Comparison of ENCODE assay signal across 8 mouse cellular contexts in genomic region chr6:128227438-128228017, GRCm38 (mm10).
A peak's percentile ranks its signal among the peaks of the same experiment; 100 is the strongest.
DNase-seq lines count a peak whose midpoint lies in the region; ATAC-seq and TF ChIP-seq lines count a peak whose summit lies in the region.

No protein-coding gene starts in this region.

- H3K4me3 ChIP-seq in E14TG2a.4 (replicated peaks; ENCODE audit: low read length) = 0 out of 2 replicates have a peak overlapping the region, but pooled peaks have one; percentile 2
- H3K4me3 ChIP-seq in embryonic facial prominence, embryonic 13.5 days = no peak overlapping the region
- H3K4me3 ChIP-seq in intestine, embryonic 16.5 days (ENCODE audit: low read length) = no peak overlapping the region
- no peak overlapping the region for H3K4me3 ChIP-seq in liver, embryonic 14.5 days (ENCODE audit: insufficient read depth in 1 of 2, low read depth in 2 of 2, low read length in 2 of 2)
- no peak overlapping the region for H3K4me3 ChIP-seq in neural tube, embryonic 13.5 days

- no peak overlapping the region for H3K27ac ChIP-seq in embryonic facial prominence, embryonic 13.5 days
- H3K27ac ChIP-seq in intestine, embryonic 16.5 days (ENCODE audit: low read length) = no peak overlapping the region
- H3K27ac ChIP-seq in liver, embryonic 14.5 days = no peak overlapping the region
- no peak overlapping the region for H3K27ac ChIP-seq in neural tube, embryonic 13.5 days (replicated peaks)

- H3K9ac ChIP-seq in embryonic facial prominence, embryonic 13.5 days = no peak overlapping the region
- no peak overlapping the region for H3K9ac ChIP-seq in intestine, embryonic 16.5 days (ENCODE audit: low read depth, low read length)
- no peak overlapping the region for H3K9ac ChIP-seq in liver, embryonic 14.5 days (replicated peaks)
- H3K9ac ChIP-seq in neural tube, embryonic 13.5 days = no peak overlapping the region

- 22% methylated on average over 8 of the region's 8 CpGs for WGBS in embryonic facial prominence, embryonic 13.5 days
- 29% methylated on average over 8 of the region's 8 CpGs for WGBS in intestine, embryonic 16.5 days
- 36% methylated on average over 8 of the region's 8 CpGs for WGBS in liver, embryonic 14.5 days (ENCODE audit: insufficient replicate concordance)
- WGBS in neural tube, embryonic 13.5 days = 26% methylated on average over 8 of the region's 8 CpGs

- H3K36me3 ChIP-seq in E14TG2a.4 (ENCODE audit: insufficient read depth, low read length) = peaks cover 52% of the 10 kb centered on the region
- H3K36me3 ChIP-seq in embryonic facial prominence, embryonic 13.5 days = no peaks in the 10 kb centered on the region
- no peaks in the 10 kb centered on the region for H3K36me3 ChIP-seq in intestine, embryonic 16.5 days (ENCODE audit: control insufficient read depth, insufficient read depth, low read length)
- H3K36me3 ChIP-seq in liver, embryonic 14.5 days (replicated peaks; ENCODE audit: control insufficient read depth, insufficient read depth, low read depth) = no peaks in the 10 kb centered on the region
- H3K36me3 ChIP-seq in neural tube, embryonic 13.5 days = no peaks in the 10 kb centered on the region

- peaks cover 40% of the 10 kb centered on the region for H3K4me1 ChIP-seq in E14TG2a.4 (replicated peaks; ENCODE audit: low read depth, low read length)
- peaks cover 14% of the 10 kb centered on the region for H3K4me1 ChIP-seq in embryonic facial prominence, embryonic 13.5 days
- peaks cover 6% of the 10 kb centered on the region for H3K4me1 ChIP-seq in intestine, embryonic 16.5 days (ENCODE audit: control insufficient read depth, insufficient read depth, low read length)
- peaks cover 0 to 6% of the 10 kb centered on the region in 2 experiments; a peak in 2 of 4 replicates for H3K4me1 ChIP-seq in liver, embryonic 14.5 days (replicated peaks; ENCODE audit: control insufficient read depth in 2 of 2, insufficient read depth in 2 of 2, low read length in 1 of 2)
- no peaks in the 10 kb centered on the region for H3K4me1 ChIP-seq in neural tube, embryonic 13.5 days (replicated peaks)

- H3K9me3 ChIP-seq in E14TG2a.4 (ENCODE audit: low read length) = no peaks in the 10 kb centered on the region
- H3K9me3 ChIP-seq in embryonic facial prominence, embryonic 13.5 days = no peaks in the 10 kb centered on the region
- H3K9me3 ChIP-seq in intestine, embryonic 16.5 days (ENCODE audit: control insufficient read depth, low read length) = no peaks in the 10 kb centered on the region
- no peaks in the 10 kb centered on the region for H3K9me3 ChIP-seq in liver, embryonic 14.5 days (ENCODE audit: control insufficient read depth, low read length)
- H3K9me3 ChIP-seq in neural tube, embryonic 13.5 days = no peaks in the 10 kb centered on the region

- H3K27me3 ChIP-seq in E14TG2a.4 (ENCODE audit: insufficient read depth, low read length) = no peaks in the 10 kb centered on the region
- H3K27me3 ChIP-seq in embryonic facial prominence, embryonic 13.5 days = no peaks in the 10 kb centered on the region
- H3K27me3 ChIP-seq in intestine, embryonic 16.5 days (replicated peaks; ENCODE audit: control insufficient read depth, insufficient read depth, low read length) = no peaks in the 10 kb centered on the region
- no peaks in the 10 kb centered on the region for H3K27me3 ChIP-seq in liver, embryonic 14.5 days (ENCODE audit: control insufficient read depth, insufficient read depth, low read length)
- H3K27me3 ChIP-seq in neural tube, embryonic 13.5 days = no peaks in the 10 kb centered on the region

- TF ChIP-seq CTCF in E14TG2a.4 (conservative IDR thresholded peaks at IDR 0.05; ENCODE audit: low read length) = peak; percentile 40
- peak; percentile 57; the same call in 1 of the 2 replicates for TF ChIP-seq CTCF in liver, embryonic 14.5 days (IDR thresholded peaks at IDR 0.05; ENCODE audit: low read depth)

- DNase-seq in gastrocnemius, postnatal 10 days = peak; percentile 27
- DNase-seq in gastrocnemius, adult 18-20 months (ENCODE audit: low spot score) = no peak
- no peak for DNase-seq in liver, embryonic 14.5 days (ENCODE audit: low read depth in 3 of 3, low spot score in 3 of 3)
- DNase-seq in urinary bladder, postnatal 14 days (ENCODE audit: low spot score) = no peak

- no peak for TF ChIP-seq EP300 in liver, embryonic 14.5 days (IDR thresholded peaks at IDR 0.05; ENCODE audit: low read depth)

- no peak for ATAC-seq in embryonic facial prominence, embryonic 13.5 days (ENCODE audit: insufficient number of reproducible peaks, insufficient read depth, low FRiP score, low TSS enrichment, low read depth)
- peak; percentile 39; the same call in 1 of the 2 replicates for ATAC-seq in intestine, embryonic 16.5 days
- no peak for ATAC-seq in liver, embryonic 14.5 days (ENCODE audit: insufficient read depth)
- peak; percentile 66 for ATAC-seq in neural tube, embryonic 13.5 days (ENCODE audit: low read depth)

- 0 out of 2 replicates have a peak overlapping the region, but pooled peaks have one; percentile 16 for H3K4me2 ChIP-seq in embryonic facial prominence, embryonic 13.5 days
- H3K4me2 ChIP-seq in intestine, embryonic 16.5 days (ENCODE audit: low read depth, low read length) = no peak overlapping the region
- no peak overlapping the region for H3K4me2 ChIP-seq in liver, embryonic 14.5 days (ENCODE audit: low read depth)
- peak overlapping the region; percentile 12; the same call in 1 of the 2 replicates for H3K4me2 ChIP-seq in neural tube, embryonic 13.5 days

Comparison
In these comparisons a context has a peak if more than half of its experiments do, and no peak if none do; other contexts are left out.
1. ATAC-seq: peak in intestine, embryonic 16.5 days (single experiment) and neural tube, embryonic 13.5 days (single experiment); none in embryonic facial prominence, embryonic 13.5 days (single experiment) and liver, embryonic 14.5 days (single experiment).
2. H3K4me2 ChIP-seq: peak in embryonic facial prominence, embryonic 13.5 days (single experiment) and neural tube, embryonic 13.5 days (single experiment); none in intestine, embryonic 16.5 days (single experiment) and liver, embryonic 14.5 days (single experiment).